Mouse (Mus musculus) large intestine, adult 2 months (tissue): ENCODE results near the gene Foxp2. TPM values are rescaled to one million over a fixed set of nuclear protein-coding genes. Genes with fewer than 3 reads are reported as not detected.

Experiments
- DNase-seq: peaks from one replicate; pipeline ENCODE4 v3.0.0-alpha.2; 2012; ENCODE audit warnings: low read depth, low spot score
- WGBS: fragments of 180-500 bp; shearing (Covaris S2); methylation state at CpG from one replicate; pipeline ENCODE4 v1.1.7; 2018; 5-methylcytosine and 5-hydroxymethylcytosine counted together
- polyA plus RNA-seq: library from polyadenylated mRNA; depleted of rRNA; stranded (reverse); fragments of >200 nt; gene quantifications from 2 replicates; pipeline ENCODE4 v1.2.3, GENCODE M21; 2012

Gene Foxp2
- polyA plus RNA-seq, 1 experiment = 2.4 TPM

DNA sequence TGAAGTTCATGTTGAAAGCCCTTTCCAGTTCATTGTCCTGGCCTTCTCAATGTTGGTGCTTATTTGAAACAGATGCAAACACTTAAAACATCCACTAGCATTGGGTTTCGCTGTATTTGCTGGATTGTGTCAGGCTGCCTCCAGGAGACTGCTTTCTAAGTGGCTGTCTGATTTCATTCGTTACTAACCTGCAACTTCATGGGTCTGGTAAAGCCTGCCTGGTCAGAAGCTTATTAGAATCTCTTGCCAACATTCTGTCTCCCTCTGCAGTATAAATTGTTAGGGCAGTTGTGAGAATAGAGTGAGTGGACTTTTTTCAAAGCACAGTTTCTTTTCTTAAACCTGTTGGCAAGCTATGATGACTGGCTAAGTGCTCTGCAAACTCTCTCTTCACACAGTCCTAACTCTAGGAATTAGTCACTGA is 420.4 kb downstream of the Foxp2 start:
- 40% methylated on average over 2 of the region's 2 CpGs for WGBS
- DNase-seq = no peak

DNA sequence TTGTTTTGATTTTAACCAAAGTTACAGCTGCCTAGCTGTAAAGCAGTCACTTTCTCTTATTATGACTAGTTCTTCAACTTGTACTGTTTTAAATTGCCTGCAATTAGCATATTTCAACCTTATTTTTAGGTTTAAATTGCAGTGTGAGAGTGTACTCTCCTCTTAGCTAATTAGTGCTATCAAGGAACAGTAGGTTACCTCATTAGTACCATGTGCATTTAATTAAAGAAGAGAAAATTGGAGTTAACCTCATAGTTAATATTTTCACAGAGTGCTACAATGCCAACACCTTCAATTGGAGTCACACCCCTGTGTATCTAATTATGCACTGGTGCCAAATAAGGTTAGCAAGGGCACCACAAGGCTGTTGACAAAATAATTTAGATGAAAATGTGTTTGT is 421.9 kb downstream of the Foxp2 start:
- no peak for DNase-seq

DNA sequence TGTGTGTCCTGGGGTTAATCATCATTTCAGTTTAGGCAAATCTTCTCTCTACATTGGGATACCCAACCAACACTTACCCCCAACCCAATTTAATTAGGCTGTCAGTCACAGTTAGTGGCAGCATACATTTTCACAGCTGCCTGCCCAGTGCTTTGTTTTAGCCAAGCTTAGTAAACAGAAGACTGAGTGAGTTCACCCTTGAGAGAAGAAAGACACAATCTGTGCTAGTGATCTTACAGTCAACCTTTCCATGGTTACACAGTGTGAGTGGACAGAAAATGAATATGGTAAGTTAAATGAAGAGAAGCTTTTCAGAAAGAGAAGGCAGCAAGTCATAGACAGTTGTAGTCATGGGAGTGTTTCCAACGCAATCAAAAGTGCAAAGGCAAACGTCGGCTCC is 446.6 kb downstream of the Foxp2 start:
- 82% methylated on average over 3 of the region's 3 CpGs for WGBS
- no peak for DNase-seq

- WGBS = 80% methylated on average over 4 of the region's 4 CpGs
- DNase-seq = no peak
These were observed 454.7 kb downstream of the Foxp2 start for GRCm38 (mm10) chr6:15355852-15356251.

DNA sequence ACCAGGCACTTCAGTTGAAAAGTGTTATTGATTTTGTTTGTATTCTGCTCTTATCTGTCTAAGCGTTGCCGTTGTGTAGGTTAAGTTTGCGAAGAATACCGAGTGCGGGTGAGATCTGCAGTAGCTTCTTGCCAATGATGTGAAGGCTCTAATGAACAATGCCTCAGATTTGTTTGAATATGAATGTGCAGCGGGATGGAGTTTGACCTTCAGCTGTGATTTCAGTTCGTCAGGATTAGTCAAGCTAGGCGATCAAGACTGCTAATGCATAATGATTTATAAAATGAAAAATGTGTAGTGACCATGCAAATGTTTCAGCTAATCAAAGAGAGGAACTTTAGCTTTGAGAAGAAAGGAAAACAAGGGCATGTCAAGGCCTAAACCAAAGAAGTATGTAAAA is 469.1 kb downstream of the Foxp2 start:
- 72% methylated on average over 8 of the region's 8 CpGs for WGBS
- DNase-seq = no peak

GRCm38 (mm10) chr6:15370827-15371226 is 469.7 kb downstream of the Foxp2 start:
- no peak for DNase-seq
- 88% methylated on average over 4 of the region's 4 CpGs for WGBS

- DNase-seq = no peak
- 43% methylated on average over 3 of the region's 3 CpGs for WGBS
These were observed 472.5 kb downstream of the Foxp2 start for GRCm38 (mm10) chr6:15373621-15374020.

- 48% methylated on average over 5 of the region's 5 CpGs for WGBS
These were observed 477.1 kb downstream of the Foxp2 start for GRCm38 (mm10) chr6:15378261-15378660.

GRCm38 (mm10) chr6:15396462-15396861 is 495.3 kb downstream of the Foxp2 start:
- WGBS = 71% methylated on average over 6 of the region's 6 CpGs

More at GRCm38 (mm10) chr6:15378261-15378660, 477.1 kb downstream of the Foxp2 start:
- no peak for DNase-seq

DNA sequence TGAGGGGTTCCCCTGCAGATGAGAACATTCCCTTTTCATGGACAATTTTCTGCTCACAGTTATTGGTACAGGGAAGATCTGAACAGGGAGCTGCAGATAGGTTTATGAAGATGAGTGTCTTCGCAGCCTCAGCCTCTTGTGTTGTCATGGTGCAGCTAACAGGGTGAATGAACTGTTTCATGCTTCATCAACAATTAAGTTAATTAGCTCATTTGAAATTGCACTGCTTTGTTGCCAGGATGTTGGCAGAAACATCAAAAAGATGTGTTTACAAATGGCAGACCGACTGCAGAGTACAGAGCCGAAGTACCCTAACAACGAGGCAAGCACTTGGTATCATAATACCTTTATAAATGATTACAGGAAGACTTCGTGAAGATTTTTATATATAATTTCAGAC is 496.3 kb downstream of the Foxp2 start:
- DNase-seq = no peak
- 79% methylated on average over 5 of the region's 5 CpGs for WGBS

More at GRCm38 (mm10) chr6:15396462-15396861, 495.3 kb downstream of the Foxp2 start:
- no peak for DNase-seq

DNA sequence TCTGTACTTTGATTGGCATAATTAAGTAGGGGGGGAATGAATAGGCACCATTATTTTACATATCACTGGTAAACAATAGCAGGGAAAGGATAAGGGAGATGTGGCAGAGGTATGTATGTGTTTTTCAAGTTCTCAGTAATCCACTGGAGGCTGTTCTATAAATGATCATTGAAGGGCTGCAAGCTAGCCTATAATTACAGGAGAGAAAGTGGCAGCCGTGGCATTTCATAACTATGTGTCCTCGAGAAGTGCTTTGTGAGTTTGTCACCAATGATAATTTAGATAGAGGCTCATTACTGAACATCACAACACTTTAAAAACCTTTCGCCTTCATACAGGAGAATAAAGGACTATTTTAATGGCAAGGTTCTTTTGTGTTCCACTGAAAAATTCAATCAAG is 500.0 kb downstream of the Foxp2 start:
- WGBS = 85% methylated on average over 3 of the region's 3 CpGs
- no peak for DNase-seq

DNA sequence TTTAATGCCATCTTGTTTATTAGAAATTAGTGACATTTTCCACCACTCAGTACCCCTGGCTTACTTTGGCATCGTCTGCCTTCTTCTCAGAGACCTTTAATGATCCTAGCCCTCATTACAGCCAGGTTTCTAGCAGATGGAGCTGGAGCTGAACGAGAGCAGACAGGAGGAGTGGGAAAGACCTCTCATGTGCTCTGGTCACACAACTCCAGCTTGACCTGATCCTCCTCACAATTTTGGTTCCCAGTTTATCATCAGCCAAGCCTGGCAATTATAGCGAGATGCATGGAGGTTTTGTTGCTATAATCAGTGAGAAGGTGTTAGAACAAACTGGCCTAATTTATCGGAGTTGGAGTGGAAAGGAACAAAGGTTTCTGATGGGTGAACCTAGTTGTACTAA is 500.9 kb downstream of the Foxp2 start:
- DNase-seq = no peak
- 74% methylated on average over 4 of the region's 4 CpGs for WGBS

GRCm38 (mm10) chr6:15415099-15415498 is 514.0 kb downstream of the Foxp2 start:
- 54% methylated on average over 4 of the region's 4 CpGs for WGBS
- DNase-seq = no peak

- DNase-seq = no peak
- 85% methylated on average over 2 of the region's 2 CpGs for WGBS
These were observed 558.6 kb downstream of the Foxp2 start for GRCm38 (mm10) chr6:15459701-15460100.

GRCm38 (mm10) chr6:15463390-15463789 is 562.2 kb downstream of the Foxp2 start:
- no peak for DNase-seq
- 57% methylated on average over 2 of the region's 2 CpGs for WGBS

- 65% methylated on average over 3 of the region's 3 CpGs for WGBS
- DNase-seq = no peak
These were observed 564.3 kb downstream of the Foxp2 start for GRCm38 (mm10) chr6:15465471-15465870.

- 38% methylated on average over 1 of the region's 1 CpGs for WGBS
These were observed 565.5 kb downstream of the Foxp2 start for GRCm38 (mm10) chr6:15466634-15467033.

GRCm38 (mm10) chr6:15486909-15487308 is 585.8 kb downstream of the Foxp2 start:
- 79% methylated on average over 2 of the region's 2 CpGs for WGBS
- no peak for DNase-seq

More at GRCm38 (mm10) chr6:15466634-15467033, 565.5 kb downstream of the Foxp2 start:
- DNase-seq = no peak
